Mouse (Mus musculus) adrenal gland (tissue): ENCODE measurements at regions not wholly inside any gene's neighbourhood (a gene's known extent, or its start where the extent isn't known, plus 50 kb on each side); places are given as distances from the start of the nearest gene placed in this dataset.

Source experiments
- intact Hi-C: fragments of 180-260 bp; cut with DNase I; formaldehyde crosslinking; loops from one replicate; pipeline ENCODE4 v1.15.1; 2025

DNA sequence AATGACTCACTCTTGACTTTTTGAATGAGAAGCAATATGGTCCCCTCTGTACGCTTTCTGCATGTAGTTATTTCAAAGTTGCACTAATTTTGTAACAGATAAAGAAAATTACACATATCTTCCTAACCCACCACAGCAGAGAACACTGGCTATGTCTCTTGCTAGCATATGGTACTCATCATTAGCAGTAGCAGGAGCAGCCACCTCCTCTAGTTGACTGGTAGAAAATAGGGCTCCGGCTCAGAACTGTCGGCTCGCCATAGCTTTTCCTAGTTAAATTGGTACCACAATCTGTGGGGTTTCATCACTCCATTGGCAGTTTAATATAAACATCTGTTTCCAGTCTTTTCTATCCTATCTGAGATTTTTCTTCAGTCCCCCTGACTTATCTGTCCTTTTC, 254.1 kb upstream of the Zeb2 start:
- intact Hi-C loops, result no loop called here

DNA sequence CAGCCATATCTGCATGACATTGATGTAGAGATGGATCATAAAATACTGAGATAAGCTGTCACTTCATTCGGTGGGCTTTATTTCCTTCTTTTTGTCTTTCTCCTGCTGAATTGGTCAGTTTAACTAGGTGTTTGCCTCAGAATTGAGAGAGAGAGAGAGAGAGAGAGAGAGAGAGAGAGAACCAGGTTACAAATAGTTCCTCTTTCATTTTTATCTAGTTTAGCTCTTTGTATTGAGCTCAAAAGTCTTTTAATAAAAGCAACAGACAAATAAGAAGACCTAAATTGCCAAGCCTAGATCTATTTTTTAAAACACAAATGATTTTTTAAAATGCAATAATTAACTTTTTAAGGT, 253.4 kb upstream of the Zeb2 start:
- intact Hi-C loops, result no loop called here

- intact Hi-C loops, result no loop called here
Observed at GRCm38 (mm10) chr2:45369914-45370614, 252.9 kb upstream of the Zeb2 start.

- intact Hi-C loops, result no loop called here
Observed at GRCm38 (mm10) chr2:45369432-45369831, 252.2 kb upstream of the Zeb2 start.

DNA sequence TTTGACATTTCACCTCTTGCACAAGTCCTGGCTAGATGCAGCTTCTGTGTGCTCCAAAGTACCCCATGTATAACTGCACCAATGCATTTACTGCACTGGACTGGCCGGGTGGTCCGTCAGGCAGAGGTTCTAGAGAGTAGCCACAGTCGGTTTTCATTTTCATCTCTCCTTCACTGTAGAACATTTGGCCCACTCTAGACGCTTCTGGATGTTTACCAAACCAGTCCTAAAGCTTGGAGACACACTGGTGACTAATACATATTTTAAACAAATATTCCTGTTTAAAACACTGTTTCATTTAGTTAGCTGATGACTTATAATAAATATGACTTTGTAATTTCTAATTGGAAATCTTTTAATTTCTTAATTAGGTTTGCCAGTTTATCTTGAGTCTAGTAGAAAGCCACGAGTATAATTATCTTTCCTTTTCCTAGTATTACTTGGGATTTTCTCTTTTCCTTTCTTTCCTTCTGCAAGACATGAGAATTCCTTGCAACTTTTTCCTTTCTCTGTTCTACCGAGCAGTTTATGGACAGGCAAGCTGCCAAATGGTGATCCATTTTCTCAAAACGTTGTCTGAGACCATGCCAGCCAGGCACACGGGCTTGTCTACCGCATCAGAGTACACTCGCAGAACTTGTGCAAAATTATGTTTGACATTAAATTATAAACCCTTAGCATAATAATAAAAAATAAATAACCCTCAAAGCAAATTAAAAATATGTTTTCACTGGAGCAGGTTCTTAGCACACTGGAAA, 250.4 kb upstream of the Zeb2 start:
- intact Hi-C loops, result no loop called here

DNA sequence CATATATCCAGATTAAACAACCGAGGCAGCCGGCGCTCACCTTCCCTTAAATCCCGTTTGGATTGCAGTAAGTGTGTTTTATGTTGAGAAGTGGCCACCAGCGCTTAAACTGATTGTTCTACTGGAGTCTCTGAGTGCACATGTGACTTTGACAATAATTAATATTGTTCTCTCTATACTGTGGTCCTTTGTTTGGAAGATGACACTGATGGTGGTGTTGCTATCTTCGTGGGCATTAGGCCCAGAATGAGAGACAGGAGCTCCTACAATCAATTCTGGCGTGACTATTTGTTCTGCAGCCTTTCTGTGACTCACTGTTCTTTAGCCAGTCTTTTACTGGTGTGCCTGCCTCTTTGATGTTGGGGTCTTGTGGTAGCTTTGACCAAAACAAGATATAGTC, 240.1 kb upstream of the Zeb2 start:
- intact Hi-C loops, result no loop called here

DNA sequence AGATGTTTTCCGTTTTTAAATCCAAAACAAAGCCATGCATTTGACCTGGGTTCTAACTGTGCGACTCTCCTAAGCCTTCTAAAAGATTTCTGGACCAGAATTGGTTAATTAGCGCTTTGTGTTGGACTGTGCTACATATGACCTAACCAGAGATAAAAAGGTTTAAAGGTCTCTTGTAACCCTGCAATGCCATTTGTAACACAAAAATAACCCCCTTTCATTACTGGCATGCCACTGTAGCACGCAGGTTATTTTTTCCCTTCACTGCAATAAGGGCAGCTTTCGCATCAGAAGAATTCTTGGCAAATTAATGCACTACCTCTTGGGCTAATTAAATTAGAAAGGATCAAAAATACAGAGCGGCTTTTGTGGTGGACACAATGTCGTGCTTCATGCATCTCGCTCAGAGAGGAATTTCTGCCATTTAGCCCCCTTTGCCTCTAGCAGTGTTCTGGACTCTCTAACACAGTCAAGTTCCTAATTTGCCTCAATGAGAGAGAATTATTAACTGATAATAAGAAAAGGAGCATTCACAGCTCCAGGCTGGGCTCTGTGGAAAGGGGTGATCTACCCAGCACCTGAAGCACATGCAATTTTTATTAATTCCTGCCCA, 239.5 kb upstream of the Zeb2 start:
- intact Hi-C loops, result no loop called here

DNA sequence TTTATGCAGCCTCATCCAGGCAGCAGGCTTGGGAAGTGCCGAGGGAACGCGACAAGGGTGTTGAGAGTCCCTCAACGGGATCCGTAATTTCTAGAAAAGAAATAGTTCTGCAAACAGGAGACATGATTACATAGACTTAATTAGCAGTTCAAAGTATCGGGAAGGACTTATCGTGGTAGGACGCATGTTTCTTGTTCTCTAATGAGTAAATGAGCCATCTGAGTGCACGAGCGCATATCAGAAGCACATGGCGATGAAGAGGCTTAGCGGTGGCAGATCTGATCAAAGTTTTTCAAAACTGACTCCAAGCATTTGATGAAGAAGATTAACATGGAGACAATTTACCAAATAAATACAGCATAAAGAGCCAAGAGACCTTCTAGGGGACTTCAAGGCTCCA, 238.8 kb upstream of the Zeb2 start:
- intact Hi-C loops, result no loop called here

GRCm38 (mm10) chr2:45351529-45352133, 234.4 kb upstream of the Zeb2 start:
- intact Hi-C loops, result no loop called here

GRCm38 (mm10) chr2:45346358-45346757, 229.2 kb upstream of the Zeb2 start:
- intact Hi-C loops, result no loop called here

DNA sequence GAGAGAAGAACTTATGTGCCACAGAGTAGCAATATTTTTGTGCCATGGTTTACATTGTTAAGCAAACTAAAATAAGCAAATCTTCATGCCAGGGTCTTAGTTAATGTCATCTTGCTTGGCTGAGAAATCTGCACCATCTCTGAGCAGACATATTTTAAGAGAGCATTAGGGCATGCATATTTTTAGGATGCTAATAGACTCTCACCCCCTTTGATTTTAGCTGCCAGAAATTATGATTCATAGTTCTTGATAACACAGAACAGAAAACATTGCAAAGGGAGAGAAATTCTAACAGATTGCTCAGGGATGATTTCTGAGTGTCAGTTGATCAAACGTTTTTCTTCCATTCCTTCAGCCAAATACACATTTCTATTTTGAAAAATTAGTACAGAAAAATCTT, 222.7 kb upstream of the Zeb2 start:
- intact Hi-C loops, result no loop called here

DNA sequence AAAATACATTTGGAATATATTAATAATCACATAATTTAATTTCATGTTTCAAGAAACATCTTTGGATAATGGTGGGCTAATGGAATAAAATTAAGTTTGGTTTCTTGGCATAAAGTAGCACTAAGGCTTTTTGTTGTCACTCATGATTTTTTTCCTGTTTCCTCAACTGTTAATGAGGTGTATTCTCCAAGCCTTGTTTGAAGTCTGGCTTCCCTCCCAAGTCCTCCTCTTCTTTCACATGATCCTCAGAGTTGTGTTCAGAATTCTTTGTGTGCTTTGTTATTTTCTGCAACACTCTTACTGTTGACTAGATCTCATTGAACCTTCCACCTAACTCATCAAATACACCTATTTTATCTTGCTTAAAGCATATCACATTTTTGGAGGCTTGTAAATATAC, 221.6 kb upstream of the Zeb2 start:
- intact Hi-C loops, result no loop called here

DNA sequence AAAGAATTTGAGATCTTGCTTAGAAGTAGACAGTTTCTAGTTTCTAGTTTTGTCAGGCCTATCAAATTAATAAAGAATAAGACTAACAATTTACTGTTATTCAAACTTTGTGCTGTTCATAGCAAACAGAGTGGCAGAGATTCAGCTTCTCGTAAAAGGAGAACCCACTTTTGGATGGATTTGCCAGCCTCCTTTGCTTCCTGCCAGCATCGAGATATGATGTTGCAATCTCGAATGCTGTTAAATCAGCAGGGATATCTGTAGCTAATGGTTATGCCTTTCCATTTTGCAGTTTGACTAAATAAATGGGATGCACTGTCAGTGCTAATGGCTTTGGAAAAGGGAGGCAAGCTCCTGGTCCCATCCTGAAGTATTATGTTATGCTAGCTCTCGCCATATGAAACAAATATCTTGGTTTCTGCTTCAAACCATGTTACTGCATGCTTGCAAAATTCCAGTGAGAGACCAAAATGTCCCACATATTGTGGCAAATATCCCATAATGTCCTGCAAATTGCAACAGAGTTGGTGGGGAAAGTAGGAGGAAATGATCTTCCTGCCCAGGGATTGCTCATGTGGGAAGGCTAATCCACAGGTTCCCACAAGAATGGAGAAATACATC, 199.9 kb upstream of the Zeb2 start:
- intact Hi-C loops, result no loop called here

- intact Hi-C loops, result no loop called here
Observed at GRCm38 (mm10) chr2:45287530-45288009, 170.4 kb upstream of the Zeb2 start.

GRCm38 (mm10) chr2:45283811-45284210, 166.6 kb upstream of the Zeb2 start:
- intact Hi-C loops, result no loop called here

GRCm38 (mm10) chr2:45279490-45279889, 162.3 kb upstream of the Zeb2 start:
- intact Hi-C loops, result no loop called here

- intact Hi-C loops, result no loop called here
Observed at GRCm38 (mm10) chr2:45277602-45278001, 160.4 kb upstream of the Zeb2 start.

GRCm38 (mm10) chr2:45276703-45277102, 159.5 kb upstream of the Zeb2 start:
- intact Hi-C loops, result no loop called here

DNA sequence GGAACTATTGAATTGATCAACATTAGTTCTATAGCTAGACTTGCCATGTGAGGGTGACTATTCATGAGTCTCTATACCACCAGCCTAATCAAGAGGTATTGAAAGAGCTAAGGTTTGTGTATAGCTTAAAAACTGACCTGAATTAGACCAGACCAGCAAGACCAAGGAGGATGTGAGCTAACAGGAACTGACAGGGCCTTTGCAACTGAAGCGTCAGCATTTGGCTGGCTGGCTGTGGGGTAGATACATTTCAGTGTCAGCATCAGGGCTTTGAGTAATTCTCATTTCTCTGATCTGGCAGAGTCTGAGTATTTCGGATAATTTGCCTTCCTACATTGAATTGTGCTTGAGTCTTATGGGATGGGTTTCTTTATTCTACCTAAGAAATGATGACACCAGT, 152.8 kb upstream of the Zeb2 start:
- intact Hi-C loops, result no loop called here

GRCm38 (mm10) chr2:45265819-45266218, 148.6 kb upstream of the Zeb2 start:
- intact Hi-C loops, result no loop called here

- intact Hi-C loops, result no loop called here
Observed at GRCm38 (mm10) chr2:45261949-45262348, 144.8 kb upstream of the Zeb2 start.

GRCm38 (mm10) chr2:45258897-45259296, 141.7 kb upstream of the Zeb2 start:
- intact Hi-C loops, result no loop called here
